Mouse (Mus musculus) layer of hippocampus, adult 11-12 months (tissue): ENCODE measurements around the gene Limch1.

Experiments used
- DNase-seq: peaks from one replicate; pipeline ENCODE4 v3.0.0; 2022; ENCODE audit warnings: low spot score

Limch1 gene

DNA sequence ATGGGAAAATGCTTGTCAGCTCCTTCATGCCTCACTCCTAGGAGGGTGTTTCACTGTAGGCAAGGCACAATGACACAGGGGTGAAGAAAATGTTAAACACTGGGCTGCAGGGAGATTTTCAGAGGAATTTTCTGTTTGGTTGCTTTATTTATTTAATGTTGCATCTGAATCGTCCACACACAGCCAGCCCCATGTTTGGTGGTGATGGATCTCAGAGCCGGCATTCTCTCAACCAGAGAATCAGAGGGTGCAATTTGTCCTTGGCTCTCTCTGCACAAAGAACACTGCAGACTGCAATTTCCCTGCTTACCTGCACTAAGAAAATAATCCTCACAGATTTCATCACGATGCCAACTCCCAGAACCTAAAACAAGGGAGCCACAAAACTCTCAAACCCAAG is 357.4 kb downstream of the Limch1 start:
- DNase-seq, result no peak

DNA sequence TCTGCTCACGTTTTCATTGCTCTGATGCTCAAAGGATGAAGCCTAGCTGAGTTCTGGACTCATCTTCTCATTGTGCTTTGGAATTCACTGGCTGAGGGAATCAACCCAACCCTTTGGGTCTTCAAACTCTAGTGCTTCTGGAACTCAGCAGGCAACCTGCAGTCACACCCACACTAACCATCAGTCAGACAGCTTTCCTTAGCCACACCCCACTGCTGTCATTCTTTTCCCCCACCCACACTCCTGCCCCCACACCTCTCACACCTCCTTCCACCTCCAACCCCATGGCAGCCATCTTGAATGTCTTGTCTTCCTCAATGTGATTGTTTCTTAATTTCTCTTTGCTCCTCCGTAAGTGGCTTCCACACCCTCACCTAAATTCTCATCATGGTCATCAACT is 360.6 kb downstream of the Limch1 start:
- no peak for DNase-seq
